Mouse (Mus musculus): ENCODE results near the gene Cdk11b. TPM values are rescaled to one million over a fixed set of nuclear protein-coding genes. Genes with fewer than 3 reads are reported as not detected.

Gene Cdk11b
- polyA plus RNA-seq, 1 experiment from 2014 or later, result 71.2 TPM

DNA sequence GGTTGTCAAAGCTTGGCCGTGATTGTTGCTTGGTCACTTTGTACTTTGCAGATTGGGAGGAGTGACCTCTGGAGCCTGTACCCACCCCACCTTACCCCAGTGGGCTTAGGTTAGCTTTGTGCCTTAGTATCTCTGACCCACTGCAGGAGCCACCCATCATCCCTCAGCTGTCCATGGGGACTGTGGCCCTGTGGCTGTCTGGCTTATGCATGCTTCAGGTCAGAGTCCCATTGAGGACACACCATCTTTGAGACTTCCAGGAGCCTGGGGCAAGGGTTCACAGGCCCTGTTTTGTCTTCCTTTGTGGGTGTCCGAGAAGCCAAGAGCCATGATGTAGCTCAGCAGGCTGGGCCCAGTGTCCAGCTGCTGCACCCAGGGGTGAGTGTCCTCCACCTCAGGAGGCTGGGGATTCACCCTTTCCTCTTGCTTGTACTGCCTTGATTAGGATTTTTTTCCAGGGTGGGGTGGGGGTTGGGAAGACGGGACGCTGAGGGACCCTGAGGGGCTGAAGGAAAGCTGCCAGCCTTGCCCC is 70.9 kb downstream of the Cdk11b start:
- Histone ChIP-seq H3K9ac (replicated peaks; ENCODE audit: low read length) (no peak overlapping the region), H3K4me3 (ENCODE audit: low read depth, low read length) (no peak overlapping the region), H3K27ac (replicated peaks; ENCODE audit: low read depth, low read length) (no peak overlapping the region), H3K9me3 (replicated peaks; ENCODE audit: control insufficient read depth, low read length) (no peaks in the 10 kb centered on the region), H3K27me3 (ENCODE audit: control insufficient read depth, insufficient read depth, low read length) (peaks cover 6% of the 10 kb centered on the region; the same call in 1 of the 2 replicates), H3K4me1 (ENCODE audit: control insufficient read depth, insufficient read depth, low read length) (no peaks in the 10 kb centered on the region), H3K36me3 (replicated peaks; ENCODE audit: control insufficient read depth, insufficient read depth, low read depth, low read length) (no peaks in the 10 kb centered on the region), H3K4me2 (ENCODE audit: low read depth, low read length) (no peak overlapping the region)
- ATAC-seq (replicated peaks; ENCODE audit: insufficient number of reproducible peaks, low FRiP score, low TSS enrichment, low read depth) (no peak), DNase-seq (ENCODE audit: low spot score) (no peak)
- 74% methylated on average over 4 of the region's 4 CpGs for WGBS

DNA sequence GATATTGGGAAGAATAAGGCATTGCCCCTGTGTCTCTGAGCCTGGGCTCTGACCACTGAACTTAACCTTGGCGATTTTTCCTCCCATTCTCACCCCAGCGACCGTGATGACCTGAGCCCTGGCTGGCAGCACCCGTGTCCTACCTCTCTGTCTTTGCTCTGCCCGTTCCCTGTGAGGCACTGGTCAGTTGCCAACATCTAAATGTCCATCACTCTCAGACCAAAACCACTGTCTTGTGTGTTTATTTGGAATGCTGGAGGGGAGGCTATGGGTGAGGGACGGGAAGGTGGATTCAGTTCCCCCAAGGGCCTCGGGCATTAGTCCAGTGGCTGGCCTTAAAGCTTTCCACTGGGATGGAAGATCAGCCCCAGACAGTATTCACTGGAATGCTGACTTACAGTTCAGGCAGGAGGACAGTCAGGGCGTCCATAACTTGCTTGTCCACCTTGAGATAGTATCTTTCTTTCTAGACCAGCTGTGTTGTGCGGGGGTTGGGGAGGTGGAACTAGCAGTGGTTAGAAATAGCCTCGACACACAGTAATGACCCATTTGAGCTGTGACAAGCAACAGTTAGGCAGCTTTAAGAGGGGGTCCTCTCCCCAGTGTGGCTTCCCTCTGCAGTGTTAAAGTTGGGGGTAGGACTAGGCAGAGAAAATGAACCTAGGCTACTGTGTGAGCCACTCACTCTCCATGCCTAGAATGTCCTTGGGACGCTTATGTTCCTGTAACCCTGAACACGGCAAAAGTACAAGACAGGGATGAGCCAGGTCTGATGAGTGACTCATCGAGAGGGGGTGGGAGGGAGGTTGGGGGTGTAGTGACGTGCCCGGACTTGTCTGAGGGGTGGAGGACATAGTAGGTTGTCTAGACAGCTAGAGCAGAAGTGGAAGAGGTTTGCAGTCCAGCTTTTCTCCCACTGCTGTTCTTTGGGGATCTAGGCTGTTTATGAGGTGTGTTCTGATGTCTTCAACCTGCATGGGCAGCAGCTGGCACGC is 71.9 kb downstream of the Cdk11b start:
- DNase-seq (ENCODE audit: low spot score) (no peak), ATAC-seq (replicated peaks; ENCODE audit: insufficient number of reproducible peaks, low FRiP score, low TSS enrichment, low read depth) (no peak)
- no peak overlapping the region for H3K4me3 ChIP-seq (ENCODE audit: low read depth, low read length)
- H3K36me3 ChIP-seq (replicated peaks; ENCODE audit: control insufficient read depth, insufficient read depth, low read depth, low read length), result no peaks in the 10 kb centered on the region
- H3K9me3 ChIP-seq (replicated peaks; ENCODE audit: control insufficient read depth, low read length), result no peaks in the 10 kb centered on the region
- H3K27ac ChIP-seq (replicated peaks; ENCODE audit: low read depth, low read length), result no peak overlapping the region
- no peak overlapping the region for H3K4me2 ChIP-seq (ENCODE audit: low read depth, low read length)
- no peaks in the 10 kb centered on the region for H3K4me1 ChIP-seq (ENCODE audit: control insufficient read depth, insufficient read depth, low read length)
- WGBS, result 73% methylated on average over 16 of the region's 16 CpGs
- no peak overlapping the region for H3K9ac ChIP-seq (replicated peaks; ENCODE audit: low read length)
- H3K27me3 ChIP-seq (ENCODE audit: control insufficient read depth, insufficient read depth, low read length), result peaks cover 6% of the 10 kb centered on the region; the same call in 1 of the 2 replicates

Other genes starting within 250 kb of the Cdk11b start
- not detected in 2 replicates for gene Gabrd, start 226.7 kb upstream of the Cdk11b start, polyA plus RNA-seq (2014; fragmentation: Nextera tagmentation; extraction: Ambion mirVana)
- gene Cfap74, start 215.7 kb upstream of the Cdk11b start, polyA plus RNA-seq (2014; fragmentation: Nextera tagmentation; extraction: Ambion mirVana), result 4.8 and 5.6 TPM in 2 replicates
- not detected in 2 replicates for gene Tmem52, start 155.7 kb upstream of the Cdk11b start, polyA plus RNA-seq (2014; fragmentation: Nextera tagmentation; extraction: Ambion mirVana)
- gene Gnb1, start 133.5 kb upstream of the Cdk11b start, polyA plus RNA-seq (2014; fragmentation: Nextera tagmentation; extraction: Ambion mirVana), result 677 and 691 TPM in 2 replicates
- 110 and 112 TPM in 2 replicates for gene Nadk, start 62.5 kb upstream of the Cdk11b start, polyA plus RNA-seq (2014; fragmentation: Nextera tagmentation; extraction: Ambion mirVana)
- 14.6 and 16.2 TPM in 2 replicates for gene Slc35e2, start 23.4 kb upstream of the Cdk11b start, polyA plus RNA-seq (2014; fragmentation: Nextera tagmentation; extraction: Ambion mirVana)
- gene Gm10563, start 20.6 kb downstream of the Cdk11b start, polyA plus RNA-seq (2014; fragmentation: Nextera tagmentation; extraction: Ambion mirVana), result not detected in 2 replicates
- gene Mmp23, start 28.5 kb downstream of the Cdk11b start, polyA plus RNA-seq (2014; fragmentation: Nextera tagmentation; extraction: Ambion mirVana), result 6.3 and 8.7 TPM in 2 replicates
- gene Mib2, start 44.3 kb downstream of the Cdk11b start, polyA plus RNA-seq (2014; fragmentation: Nextera tagmentation; extraction: Ambion mirVana), result 11.0 and 11.8 TPM in 2 replicates
- 2.1 TPM in 2 replicates for gene Fndc10, start 69.5 kb downstream of the Cdk11b start, polyA plus RNA-seq (2014; fragmentation: Nextera tagmentation; extraction: Ambion mirVana)
- gene Ssu72, start 79.9 kb downstream of the Cdk11b start, polyA plus RNA-seq (2014; fragmentation: Nextera tagmentation; extraction: Ambion mirVana), result 147 and 151 TPM in 2 replicates
- gene Tmem240, start 109.9 kb downstream of the Cdk11b start, polyA plus RNA-seq (2014; fragmentation: Nextera tagmentation; extraction: Ambion mirVana), result 0.56 and 0.70 TPM in 2 replicates
- gene Atad3a, start 136.2 kb downstream of the Cdk11b start, polyA plus RNA-seq (2014; fragmentation: Nextera tagmentation; extraction: Ambion mirVana), result 79.0 and 87.2 TPM in 2 replicates
- gene Vwa1, start 149.8 kb downstream of the Cdk11b start, polyA plus RNA-seq (2014; fragmentation: Nextera tagmentation; extraction: Ambion mirVana), result 4.7 and 5.9 TPM in 2 replicates
- gene Tmem88b, start 161.0 kb downstream of the Cdk11b start, polyA plus RNA-seq (2014; fragmentation: Nextera tagmentation; extraction: Ambion mirVana), result 0.18 and 0.26 TPM in 2 replicates
- gene Ankrd65, start 165.6 kb downstream of the Cdk11b start, polyA plus RNA-seq (2014; fragmentation: Nextera tagmentation; extraction: Ambion mirVana), result not detected in 2 replicates
- gene Mrpl20, start 178.0 kb downstream of the Cdk11b start, polyA plus RNA-seq (2014; fragmentation: Nextera tagmentation; extraction: Ambion mirVana), result 250 and 256 TPM in 2 replicates
- gene Ccnl2, start 187.6 kb downstream of the Cdk11b start, polyA plus RNA-seq (2014; fragmentation: Nextera tagmentation; extraction: Ambion mirVana), result 170 and 173 TPM in 2 replicates
- gene Aurkaip1, start 206.4 kb downstream of the Cdk11b start, polyA plus RNA-seq (2014; fragmentation: Nextera tagmentation; extraction: Ambion mirVana), result 121 and 123 TPM in 2 replicates
- 34.4 and 38.2 TPM in 2 replicates for gene Mxra8, start 214.8 kb downstream of the Cdk11b start, polyA plus RNA-seq (2014; fragmentation: Nextera tagmentation; extraction: Ambion mirVana)
- gene Dvl1, start 222.5 kb downstream of the Cdk11b start, polyA plus RNA-seq (2014; fragmentation: Nextera tagmentation; extraction: Ambion mirVana), result 6.8 and 7.7 TPM in 2 replicates
- 0.15 and 0.27 TPM in 2 replicates for gene Tas1r3, start 238.5 kb downstream of the Cdk11b start, polyA plus RNA-seq (2014; fragmentation: Nextera tagmentation; extraction: Ambion mirVana)
- gene Cptp, start 244.6 kb downstream of the Cdk11b start, polyA plus RNA-seq (2014; fragmentation: Nextera tagmentation; extraction: Ambion mirVana), result 18.3 and 21.1 TPM in 2 replicates
- 92.8 and 93.0 TPM in 2 replicates for gene Ints11, start 244.7 kb downstream of the Cdk11b start, polyA plus RNA-seq (2014; fragmentation: Nextera tagmentation; extraction: Ambion mirVana)

Measured in embryonic facial prominence, embryonic 11.5 days (tissue).